Mouse (Mus musculus) erythroblast, embryonic 14.5 days (primary cell): ENCODE measurements around the gene Pira2.
"Not testable (repeated sequence)": the region's sequence is repeated elsewhere in the genome, so short reads cannot be mapped to it uniquely, and the experiment has no call there.

Source experiments
- GATA1 ChIP-seq: IDR thresholded peaks from 2 replicates; pipeline ENCODE4 v1.6.1; 2012; ENCODE audit warnings: low read length, inconsistent platforms, mixed read lengths
- TAL1 ChIP-seq: IDR thresholded peaks from 3 replicates; pipeline ENCODE4 v1.6.1; 2012; ENCODE audit warnings: low read length, inconsistent platforms, mixed read lengths

- not testable (repeated sequence) for TF ChIP-seq TAL1, GATA1
Observed at GRCm38 (mm10) chr7:3796286-3796685, 48.6 kb downstream of the Pira2 start.
